Mouse (Mus musculus) CH12.LX (cell line): ENCODE data around the gene Pebp1.

Source experiments
- MAX ChIP-seq: IDR thresholded peaks from 2 replicates; pipeline ENCODE4 v1.6.1; 2011; ENCODE audit warnings: low read length, improper control_type of control experiment
- SIN3A ChIP-seq: IDR thresholded peaks from 2 replicates; pipeline ENCODE4 v1.6.1; 2012; ENCODE audit warnings: low read length, improper control_type of control experiment, inconsistent platforms
- SMC3 ChIP-seq: IDR thresholded peaks from 2 replicates; pipeline ENCODE4 v1.6.1; 2011; ENCODE audit warnings: low read depth, low read length, improper control_type of control experiment
- USF1 ChIP-seq: IDR thresholded peaks from 2 replicates; pipeline ENCODE4 v1.6.1; 2014; ENCODE audit warnings: low read depth, mild to moderate bottlenecking, inconsistent platforms, low read length, improper control_type of control experiment

DNA sequence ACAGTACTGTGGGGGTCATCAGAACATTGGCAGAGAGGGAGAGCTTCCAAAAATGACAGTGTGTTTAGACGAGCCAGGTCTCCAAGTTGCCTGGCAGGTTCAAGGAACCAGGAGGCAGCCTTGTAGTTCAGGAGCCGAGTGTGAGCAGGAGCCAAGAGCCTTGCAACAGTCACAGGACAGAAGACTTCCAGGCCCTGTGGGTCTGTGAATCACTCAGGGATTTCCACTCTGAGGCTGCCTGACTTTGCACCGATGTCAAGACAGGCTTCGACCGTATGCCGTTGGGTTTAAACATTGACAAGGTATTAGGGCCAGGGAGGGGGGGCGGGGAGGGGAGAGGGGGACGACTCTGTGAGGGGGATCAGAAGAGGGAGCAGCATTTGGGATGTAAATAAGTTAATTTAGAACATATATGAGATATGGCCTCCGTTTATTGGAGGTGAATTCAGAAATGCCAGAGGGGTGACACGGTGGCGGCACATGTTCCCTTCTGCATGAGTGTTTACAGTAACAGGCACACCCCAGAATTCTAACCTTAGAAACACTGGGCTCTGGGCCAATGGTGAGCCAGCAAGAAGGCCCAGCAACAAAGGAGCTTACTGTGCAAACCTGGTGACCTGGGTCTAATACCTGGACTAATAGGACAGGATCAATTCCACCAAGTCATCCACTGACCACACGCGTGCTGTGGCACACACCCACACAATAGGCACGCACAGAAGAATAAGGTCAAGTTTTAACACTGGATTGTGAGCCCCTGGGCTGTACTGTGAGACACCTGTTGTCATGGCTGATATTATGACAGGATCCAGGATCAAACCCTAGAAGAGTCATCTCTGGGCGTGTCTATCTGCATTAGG lies 8.4 kb downstream of the Pebp1 start:
- no peak for TF ChIP-seq USF1
- TF ChIP-seq MAX: no peak
- TF ChIP-seq SMC3: no peak
- no peak for TF ChIP-seq SIN3A
